Mouse (Mus musculus): ENCODE data around the gene Fam155a. TPM values are rescaled to one million over a fixed set of nuclear protein-coding genes. Genes with fewer than 3 reads are reported as not detected.

Gene Fam155a
- total RNA-seq, 4 experiments from 2014 or later: 108 to 119 (median 115) TPM

DNA sequence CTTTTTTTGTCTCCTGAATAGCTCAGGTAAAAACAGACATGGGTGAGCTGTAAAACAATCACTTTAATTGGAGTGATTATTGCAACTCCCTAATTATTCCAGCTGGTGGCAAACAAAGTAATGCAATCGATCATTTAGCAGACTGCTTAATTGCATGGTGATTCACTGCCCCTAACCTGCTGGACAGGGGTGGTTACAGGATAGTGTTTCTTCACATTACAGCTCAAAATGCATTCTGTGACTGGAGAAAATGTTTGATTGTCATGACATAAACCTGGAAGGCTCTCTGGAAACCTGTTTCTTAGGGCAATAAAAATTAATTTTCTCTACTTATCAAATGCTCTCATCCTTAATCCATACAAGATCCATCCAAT, 276.7 kb downstream of the Fam155a start:
- no peak for DNase-seq (ENCODE audit: low spot score in 2 of 2)

DNA sequence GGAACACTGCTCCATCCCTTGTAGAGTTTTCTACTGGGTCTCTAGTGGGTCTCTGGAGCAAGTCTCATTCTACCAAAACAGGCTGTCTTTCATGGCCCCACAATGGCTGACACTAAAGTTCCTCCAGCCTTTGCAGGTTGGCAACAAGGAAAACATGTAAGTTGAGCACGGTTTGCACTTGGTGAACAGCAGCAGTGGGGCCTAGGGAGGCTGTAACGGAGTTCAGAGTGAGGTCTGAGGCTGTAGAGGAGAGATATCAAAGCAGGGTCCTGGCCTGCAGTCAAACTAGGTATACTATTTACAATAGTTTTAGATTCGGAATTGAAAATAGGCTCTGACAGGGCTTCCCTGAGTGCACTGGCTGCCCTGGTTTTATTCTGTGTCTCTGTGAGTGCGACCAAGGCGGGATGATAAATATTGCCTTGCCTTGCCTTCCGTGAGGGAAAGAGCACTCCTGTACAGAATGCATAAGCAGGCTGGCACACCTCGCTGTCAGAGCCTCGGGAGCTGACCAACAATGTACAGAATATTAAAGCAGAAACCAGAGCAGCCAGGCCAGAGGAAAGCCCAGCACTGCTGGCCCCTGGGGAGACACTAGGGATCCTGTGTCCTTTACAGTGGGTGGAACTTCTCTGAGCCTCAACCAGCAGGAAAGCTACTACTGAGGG, 277.3 kb downstream of the Fam155a start:
- no peak for DNase-seq (ENCODE audit: low spot score in 2 of 2)

GRCm38 (mm10) chr8:9482565-9482964, 288.4 kb downstream of the Fam155a start:
- DNase-seq (ENCODE audit: low spot score in 2 of 2): no peak

GRCm38 (mm10) chr8:9471290-9471689, 299.7 kb downstream of the Fam155a start:
- DNase-seq (ENCODE audit: low spot score in 2 of 2): no peak

- DNase-seq (ENCODE audit: low spot score in 2 of 2): no peak
Measured at GRCm38 (mm10) chr8:9470114-9470513, 300.8 kb downstream of the Fam155a start.

DNA sequence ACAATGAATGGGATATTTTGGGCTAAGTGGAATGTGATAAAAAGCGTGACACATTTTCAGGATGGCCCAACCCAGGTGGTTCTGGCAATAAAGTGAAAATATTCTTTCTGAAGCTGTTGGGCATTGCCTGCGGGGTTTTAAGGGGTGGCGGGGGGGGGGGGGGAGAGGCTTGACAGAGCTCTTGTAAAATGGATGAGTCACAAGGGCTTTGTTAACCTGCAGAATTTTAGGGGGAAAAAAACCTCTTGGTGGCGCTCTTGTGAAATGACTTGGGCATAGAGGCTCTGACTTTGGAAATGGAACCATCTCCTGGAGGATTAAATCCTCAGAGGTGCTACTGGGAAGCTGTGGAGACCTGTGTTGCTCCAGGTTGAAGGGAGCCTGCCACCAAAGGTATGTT, 309.9 kb downstream of the Fam155a start:
- no peak for DNase-seq (ENCODE audit: low spot score in 2 of 2)

DNA sequence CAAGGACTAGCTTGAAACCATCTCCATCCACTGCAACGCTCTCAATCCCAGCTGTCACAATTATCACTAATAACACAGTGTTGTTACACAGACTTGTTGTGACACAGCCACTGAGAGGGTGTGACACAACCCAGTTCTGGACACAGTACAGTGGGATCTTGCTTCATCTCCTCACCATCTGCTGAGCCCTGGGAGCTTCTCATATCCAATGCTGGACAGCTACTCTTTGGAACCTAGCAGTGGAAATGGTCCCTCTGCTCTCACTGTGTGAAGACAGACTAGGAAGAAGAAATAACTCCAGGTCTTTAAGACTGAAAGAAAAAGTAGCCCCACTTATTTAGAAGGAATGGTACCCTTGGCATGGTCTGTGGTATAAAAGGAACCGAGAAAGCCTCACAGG, 310.3 kb downstream of the Fam155a start:
- DNase-seq (ENCODE audit: low spot score in 2 of 2): no peak

GRCm38 (mm10) chr8:9458614-9459013, 312.3 kb downstream of the Fam155a start:
- no peak for DNase-seq (ENCODE audit: low spot score in 2 of 2)

DNA sequence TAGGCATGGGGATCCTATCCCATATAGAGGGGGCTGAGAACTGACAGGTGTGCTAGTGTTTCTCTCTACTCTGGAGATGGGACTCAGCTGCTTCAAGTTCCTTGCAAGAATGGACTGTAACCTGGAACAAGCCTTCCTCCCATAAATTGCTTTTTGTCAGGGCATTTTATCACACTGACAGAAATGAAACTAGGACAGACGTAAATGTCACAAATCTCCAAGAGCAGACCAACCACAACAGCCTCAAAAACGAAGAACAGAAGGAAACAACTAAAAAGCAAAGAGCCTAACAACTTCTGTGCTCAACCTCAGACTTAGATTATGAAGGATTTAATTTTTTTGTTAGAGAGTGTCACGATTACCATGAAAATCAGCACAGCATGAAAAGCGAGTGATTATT, 315.8 kb downstream of the Fam155a start:
- no peak for DNase-seq (ENCODE audit: low spot score in 2 of 2)

- DNase-seq (ENCODE audit: low spot score in 2 of 2): no peak
Measured at GRCm38 (mm10) chr8:9453742-9454141, 317.2 kb downstream of the Fam155a start.

DNA sequence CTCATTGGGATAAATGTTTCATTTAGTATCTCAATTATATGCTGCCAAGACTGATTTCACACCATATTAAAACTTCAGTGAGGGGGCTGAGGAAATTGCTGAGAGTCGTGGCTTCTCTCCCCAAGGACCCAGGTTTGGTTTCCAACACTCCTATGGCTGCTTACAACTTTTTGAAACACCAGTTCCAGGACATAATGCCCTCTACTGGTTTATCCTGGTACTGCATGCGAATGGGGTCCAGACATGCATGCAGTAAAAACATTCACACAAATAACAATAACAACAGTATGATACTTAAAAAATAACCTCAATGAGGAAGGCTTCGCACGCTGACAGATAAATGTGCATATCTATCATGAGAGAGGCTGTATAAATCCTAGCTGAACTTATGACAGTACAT, 319.4 kb downstream of the Fam155a start:
- no peak for DNase-seq (ENCODE audit: low spot score in 2 of 2)

GRCm38 (mm10) chr8:9448613-9449012, 322.3 kb downstream of the Fam155a start:
- no peak for DNase-seq (ENCODE audit: low spot score in 2 of 2)

DNA sequence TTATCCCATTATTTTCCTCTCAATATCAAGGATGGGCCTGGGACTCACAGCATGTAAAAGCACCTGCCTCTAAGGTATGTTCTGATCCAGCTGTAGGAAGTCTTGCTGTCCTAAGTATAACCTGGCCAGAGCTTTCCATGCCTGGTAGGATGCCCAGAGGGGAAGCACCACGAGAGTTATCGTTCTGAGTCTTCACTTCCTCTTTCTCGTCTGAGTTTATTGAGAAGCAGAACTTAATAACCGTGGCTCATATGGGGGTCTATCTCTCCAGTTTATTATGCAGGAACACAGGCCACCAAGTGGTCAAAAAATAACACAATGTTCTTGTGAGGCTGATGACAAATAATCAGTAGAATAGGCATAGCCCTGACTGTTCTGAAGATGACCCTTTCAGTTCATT, 333.1 kb downstream of the Fam155a start:
- DNase-seq (ENCODE audit: low spot score in 2 of 2): no peak

DNA sequence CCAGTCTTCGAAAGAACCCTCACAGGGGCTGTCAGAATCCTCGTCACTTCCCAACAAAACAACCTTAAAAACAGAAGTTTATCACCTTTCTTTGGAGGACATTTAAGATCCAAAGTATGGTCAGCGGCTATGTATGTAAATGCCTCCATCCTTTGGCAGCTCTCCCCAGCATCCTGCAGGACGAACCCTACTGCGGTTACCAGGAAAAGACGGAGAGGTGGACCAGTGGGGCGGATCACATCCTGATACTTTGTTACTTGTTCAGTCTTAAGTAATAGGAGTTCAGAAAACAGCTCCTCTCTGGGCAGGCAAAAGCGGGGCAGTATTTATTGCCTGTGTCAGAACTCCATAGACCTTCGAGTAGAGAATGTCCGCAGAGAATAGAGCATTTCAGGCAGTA, 335.5 kb downstream of the Fam155a start:
- DNase-seq (ENCODE audit: low spot score in 2 of 2): no peak

DNA sequence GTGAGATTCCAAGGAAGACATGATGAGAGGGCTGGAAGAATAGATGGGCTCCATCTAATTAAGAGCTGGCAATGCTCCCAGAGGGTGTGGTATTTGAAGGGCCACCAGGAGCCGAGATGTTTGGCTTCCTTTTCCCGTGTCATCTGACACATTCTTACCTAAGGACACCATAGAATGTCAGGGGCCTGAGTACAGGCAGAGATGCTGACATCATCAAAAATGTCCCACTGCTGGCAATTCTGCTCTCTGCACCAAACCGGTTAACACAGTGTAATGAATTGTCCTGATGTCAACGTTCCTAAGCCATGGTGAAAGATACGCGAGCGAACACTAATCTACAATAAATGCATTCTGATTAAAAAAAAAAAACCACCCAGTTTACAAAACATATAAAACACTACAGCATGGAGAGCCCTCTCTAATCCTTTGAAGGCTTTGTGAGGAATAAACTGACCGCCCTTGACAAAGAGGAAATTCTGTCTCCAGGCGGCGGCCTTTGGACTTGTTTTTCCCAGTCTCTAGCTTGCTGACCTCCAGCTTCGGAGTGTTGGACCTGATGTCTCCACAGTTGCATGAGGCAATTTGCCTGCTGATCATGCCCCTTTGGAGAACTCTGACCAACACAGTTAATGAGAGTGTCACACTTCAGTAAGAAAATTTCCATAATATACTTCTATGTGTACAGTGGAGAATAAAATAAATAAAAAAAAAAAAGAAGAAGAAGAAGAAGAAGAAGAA, 338.2 kb downstream of the Fam155a start:
- no peak for DNase-seq (ENCODE audit: low spot score in 2 of 2)

GRCm38 (mm10) chr8:9428846-9429245, 342.1 kb downstream of the Fam155a start:
- no peak for DNase-seq (ENCODE audit: low spot score in 2 of 2)

DNA sequence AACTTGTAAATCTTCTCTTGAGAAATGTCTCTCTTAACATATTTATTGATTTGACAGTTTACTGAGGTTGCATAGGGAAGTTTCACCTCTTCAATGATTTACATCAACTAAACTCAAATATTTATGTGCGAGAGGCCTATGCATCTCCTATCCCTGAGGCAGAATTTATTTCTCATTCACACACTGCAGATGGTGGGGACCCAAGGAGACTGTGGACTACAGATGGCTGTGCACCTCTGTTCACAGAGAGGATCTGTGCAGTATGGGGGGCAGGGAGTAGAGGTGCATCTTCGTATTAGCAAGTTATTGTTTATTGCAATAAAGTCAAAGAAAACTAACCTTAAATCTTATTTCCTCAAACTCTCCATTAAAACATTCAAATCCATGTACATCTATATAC, 346.9 kb downstream of the Fam155a start:
- no peak for DNase-seq (ENCODE audit: low spot score in 2 of 2)

- no peak for DNase-seq (ENCODE audit: low spot score in 2 of 2)
Measured at GRCm38 (mm10) chr8:9423590-9423989, 347.4 kb downstream of the Fam155a start.

DNA sequence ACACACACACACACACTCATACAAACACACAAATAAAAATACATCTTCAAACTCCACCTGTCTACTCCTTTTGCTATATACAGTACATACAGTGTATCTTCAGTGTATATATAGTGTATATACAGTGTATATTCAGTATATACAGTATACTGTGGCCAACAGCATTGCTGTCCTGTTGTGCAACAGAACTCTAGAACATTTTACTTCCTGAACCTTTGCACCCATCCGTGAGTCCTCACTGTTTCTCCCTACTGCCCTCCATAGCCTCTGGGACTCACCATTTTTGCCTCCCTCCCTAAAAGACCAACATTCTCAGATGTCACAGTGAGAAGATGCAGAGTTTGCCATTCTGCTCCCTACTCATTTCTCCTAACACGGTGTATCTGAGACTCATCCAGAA, 347.8 kb downstream of the Fam155a start:
- no peak for DNase-seq (ENCODE audit: low spot score in 2 of 2)

- DNase-seq (ENCODE audit: low spot score in 2 of 2): no peak
Measured at GRCm38 (mm10) chr8:9418856-9419800, 351.8 kb downstream of the Fam155a start.

GRCm38 (mm10) chr8:9416189-9416588, 354.8 kb downstream of the Fam155a start:
- DNase-seq (ENCODE audit: low spot score in 2 of 2): no peak

DNA sequence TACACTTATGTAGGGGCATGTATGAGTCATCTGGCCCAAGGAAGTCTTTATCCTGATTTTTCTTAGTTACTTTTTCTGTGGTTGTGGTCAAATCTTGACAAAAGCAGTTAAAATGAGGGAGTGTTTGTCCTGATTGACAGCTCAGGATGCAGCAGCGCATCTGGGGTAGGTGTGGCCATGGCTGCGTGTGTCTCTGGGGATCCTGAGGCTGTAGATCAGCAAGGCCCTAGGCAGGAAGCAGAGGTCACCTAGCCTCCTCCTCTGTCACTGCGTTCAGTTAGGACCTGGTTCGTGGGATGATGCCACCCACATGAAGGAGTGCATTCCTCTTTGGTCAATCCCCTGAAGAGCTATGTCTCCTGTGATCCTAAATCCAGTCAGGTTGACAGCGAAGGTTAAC, 362.5 kb downstream of the Fam155a start:
- DNase-seq (ENCODE audit: low spot score in 2 of 2): no peak
